Mouse (Mus musculus) forebrain, embryonic 14.5 days (tissue): ENCODE data around the gene Zfp398. TPM values are rescaled to one million over a fixed set of nuclear protein-coding genes. Genes with fewer than 3 reads are reported as not detected.
A peak's percentile ranks its signal among the peaks of the same experiment; 100 is the strongest.

ENCODE experiments used
- ATAC-seq: fragments of 200-750 bp; cut with Nextera tagmentation; 2 replicates; pipeline ENCODE4 v1.8.0; 2017; ENCODE audit warnings: mild to moderate bottlenecking, moderate library complexity
- DNase-seq: peaks from one replicate; pipeline ENCODE4 v3.0.0-alpha.2; 2015; ENCODE audit warnings: low spot score
- H3K27ac ChIP-seq: fragments of 300-500 bp; sonication (generic); 2 replicates; pipeline ENCODE4 v1.5.1; 2014; ENCODE audit warnings: low read depth, mild to moderate bottlenecking, control low read depth, low read length, moderate library complexity
- H3K27me3 ChIP-seq: fragments of 300-500 bp; sonication (generic); replicated peaks from 2 replicates; pipeline ENCODE4 v1.6.1; 2014; ENCODE audit warnings: low read length, control low read depth, mixed read lengths; ENCODE audit not compliant: control insufficient read depth, insufficient read depth
- H3K36me3 ChIP-seq: fragments of 300-500 bp; sonication (generic); 2 replicates; pipeline ENCODE4 v1.6.1; 2014; ENCODE audit warnings: low read length, control low read depth; ENCODE audit not compliant: control insufficient read depth, insufficient read depth
- H3K4me1 ChIP-seq: fragments of 300-500 bp; sonication (generic); 2 replicates; pipeline ENCODE4 v1.6.1; 2014; ENCODE audit warnings: antibody characterized with exemption, low read length, control low read depth; ENCODE audit not compliant: control insufficient read depth, insufficient read depth
- H3K4me2 ChIP-seq: fragments of 300-500 bp; sonication (generic); 2 replicates; pipeline ENCODE4 v1.6.1; 2014; ENCODE audit warnings: mild to moderate bottlenecking, control low read depth, low read length
- H3K4me3 ChIP-seq: fragments of 300-500 bp; sonication (generic); 2 replicates; pipeline ENCODE4 v1.5.1; 2014; ENCODE audit warnings: low read depth, low read length, control low read depth
- H3K9ac ChIP-seq: fragments of 300-500 bp; sonication (generic); 2 replicates; pipeline ENCODE4 v1.6.1; 2014; ENCODE audit warnings: mild to moderate bottlenecking, low read length, control low read depth, moderate library complexity
- H3K9me3 ChIP-seq: fragments of 300-500 bp; sonication (generic); replicated peaks from 2 replicates; pipeline ENCODE4 v1.6.1; 2016; ENCODE audit warnings: low read length, control low read depth, mixed read lengths; ENCODE audit not compliant: control insufficient read depth
- WGBS: fragments of 180-500 bp; shearing (Covaris S2); extraction: QIAGEN DNeasy Blood & Tissue Kit; methylation state at CpG from one replicate; pipeline ENCODE4 v1.1.7; 2014; 5-methylcytosine and 5-hydroxymethylcytosine counted together
- polyA plus RNA-seq: library from polyadenylated mRNA; unstranded; fragments of >200 nt; fragmentation: Nextera tagmentation; extraction: Ambion mirVana; gene quantifications from 2 replicates; pipeline ENCODE4 v1.2.1, GENCODE M21; 2014

Gene Zfp398
- polyA plus RNA-seq, 1 experiment from 2014 or later = 9.1 TPM

- Histone ChIP-seq H3K9ac (no peak overlapping the region), H3K27me3 (no peaks in the 10 kb centered on the region), H3K9me3 (no peaks in the 10 kb centered on the region), H3K4me1 (no peaks in the 10 kb centered on the region), H3K36me3 (peaks cover 93% of the 10 kb centered on the region), H3K4me3 (no peak overlapping the region), H3K27ac (no peak overlapping the region), H3K4me2 (no peak overlapping the region)
- ATAC-seq (no peak), DNase-seq (no peak)
- WGBS = 73% methylated on average over 4 of the region's 4 CpGs
Observed at GRCm38 (mm10) chr6:47903587-47903986, 68.1 kb downstream of the Zfp398 start.

GRCm38 (mm10) chr6:47904361-47904760, 68.9 kb downstream of the Zfp398 start:
- Histone ChIP-seq H3K36me3 (peaks cover 85% of the 10 kb centered on the region), H3K4me3 (no peak overlapping the region), H3K27me3 (no peaks in the 10 kb centered on the region), H3K9ac (no peak overlapping the region), H3K4me2 (no peak overlapping the region), H3K4me1 (no peaks in the 10 kb centered on the region), H3K27ac (no peak overlapping the region), H3K9me3 (no peaks in the 10 kb centered on the region)
- 43% methylated on average over 19 of the region's 19 CpGs for WGBS
- 0 out of 2 replicates have a peak, but pooled peaks have one; percentile 15 for ATAC-seq
- no peak for DNase-seq

- Histone ChIP-seq H3K4me1 (no peaks in the 10 kb centered on the region), H3K4me2 (no peak overlapping the region), H3K27ac (no peak overlapping the region), H3K4me3 (no peak overlapping the region), H3K9me3 (no peaks in the 10 kb centered on the region), H3K36me3 (peaks cover 78% of the 10 kb centered on the region), H3K9ac (no peak overlapping the region), H3K27me3 (no peaks in the 10 kb centered on the region)
- WGBS = 50% methylated on average over 44 of the region's 44 CpGs
- ATAC-seq (no peak), DNase-seq (no peak)
Observed at GRCm38 (mm10) chr6:47904917-47905695, 69.6 kb downstream of the Zfp398 start.

GRCm38 (mm10) chr6:47906326-47906725, 70.9 kb downstream of the Zfp398 start:
- Histone ChIP-seq H3K9ac (no peak overlapping the region), H3K27me3 (no peaks in the 10 kb centered on the region), H3K36me3 (peaks cover 66% of the 10 kb centered on the region), H3K9me3 (no peaks in the 10 kb centered on the region), H3K4me1 (no peaks in the 10 kb centered on the region), H3K27ac (no peak overlapping the region), H3K4me2 (no peak overlapping the region), H3K4me3 (no peak overlapping the region)
- ATAC-seq (no peak), DNase-seq (no peak)
- 92% methylated on average over 5 of the region's 5 CpGs for WGBS

GRCm38 (mm10) chr6:47909007-47909406, 73.5 kb downstream of the Zfp398 start:
- no peaks in the 10 kb centered on the region for H3K4me1 ChIP-seq
- no peak overlapping the region for H3K27ac ChIP-seq
- 86% methylated on average over 1 of the region's 1 CpGs for WGBS
- no peaks in the 10 kb centered on the region for H3K9me3 ChIP-seq
- peaks cover 43% of the 10 kb centered on the region for H3K36me3 ChIP-seq
- H3K4me3 ChIP-seq = no peak overlapping the region
- H3K4me2 ChIP-seq = no peak overlapping the region
- ATAC-seq = no peak
- DNase-seq = no peak
- no peak overlapping the region for H3K9ac ChIP-seq
- no peaks in the 10 kb centered on the region for H3K27me3 ChIP-seq

GRCm38 (mm10) chr6:47911650-47912049, 76.2 kb downstream of the Zfp398 start:
- Histone ChIP-seq H3K36me3 (peaks cover 17% of the 10 kb centered on the region), H3K27me3 (no peaks in the 10 kb centered on the region), H3K4me3 (no peak overlapping the region), H3K4me2 (no peak overlapping the region), H3K4me1 (no peaks in the 10 kb centered on the region), H3K27ac (no peak overlapping the region), H3K9ac (no peak overlapping the region), H3K9me3 (no peaks in the 10 kb centered on the region)
- ATAC-seq = no peak
- WGBS = 73% methylated on average over 1 of the region's 1 CpGs
- DNase-seq = no peak

GRCm38 (mm10) chr6:47912991-47913390, 77.5 kb downstream of the Zfp398 start:
- 59% methylated on average over 3 of the region's 3 CpGs for WGBS
- H3K9me3 ChIP-seq = no peaks in the 10 kb centered on the region
- H3K27ac ChIP-seq = no peak overlapping the region
- no peak for DNase-seq
- no peak overlapping the region for H3K4me2 ChIP-seq
- no peak overlapping the region for H3K4me3 ChIP-seq
- no peaks in the 10 kb centered on the region for H3K27me3 ChIP-seq
- no peaks in the 10 kb centered on the region for H3K4me1 ChIP-seq
- no peak overlapping the region for H3K9ac ChIP-seq
- peaks cover 4% of the 10 kb centered on the region; the same call in 1 of the 2 replicates for H3K36me3 ChIP-seq
- ATAC-seq = no peak

GRCm38 (mm10) chr6:47917051-47917450, 81.6 kb downstream of the Zfp398 start:
- Histone ChIP-seq H3K4me2 (no peak overlapping the region), H3K27me3 (no peaks in the 10 kb centered on the region), H3K9me3 (no peaks in the 10 kb centered on the region), H3K36me3 (no peaks in the 10 kb centered on the region), H3K4me1 (peaks cover 8% of the 10 kb centered on the region), H3K9ac (no peak overlapping the region), H3K27ac (no peak overlapping the region), H3K4me3 (no peak overlapping the region)
- WGBS = 85% methylated on average over 5 of the region's 5 CpGs
- ATAC-seq (no peak), DNase-seq (no peak)

GRCm38 (mm10) chr6:47918768-47919274, 83.4 kb downstream of the Zfp398 start:
- H3K36me3 ChIP-seq = no peaks in the 10 kb centered on the region
- ATAC-seq (no peak), DNase-seq (no peak)
- no peaks in the 10 kb centered on the region for H3K27me3 ChIP-seq
- H3K27ac ChIP-seq = no peak overlapping the region
- no peak overlapping the region for H3K9ac ChIP-seq
- H3K4me1 ChIP-seq = peaks cover 9% of the 10 kb centered on the region
- H3K4me2 ChIP-seq = no peak overlapping the region
- 88% methylated on average over 3 of the region's 3 CpGs for WGBS
- H3K9me3 ChIP-seq = no peaks in the 10 kb centered on the region
- H3K4me3 ChIP-seq = no peak overlapping the region
